Mouse (Mus musculus): ENCODE data around the gene Alyref2.
A peak's percentile ranks its signal among the peaks of the same experiment; 100 is the strongest.

Gene Alyref2

DNA sequence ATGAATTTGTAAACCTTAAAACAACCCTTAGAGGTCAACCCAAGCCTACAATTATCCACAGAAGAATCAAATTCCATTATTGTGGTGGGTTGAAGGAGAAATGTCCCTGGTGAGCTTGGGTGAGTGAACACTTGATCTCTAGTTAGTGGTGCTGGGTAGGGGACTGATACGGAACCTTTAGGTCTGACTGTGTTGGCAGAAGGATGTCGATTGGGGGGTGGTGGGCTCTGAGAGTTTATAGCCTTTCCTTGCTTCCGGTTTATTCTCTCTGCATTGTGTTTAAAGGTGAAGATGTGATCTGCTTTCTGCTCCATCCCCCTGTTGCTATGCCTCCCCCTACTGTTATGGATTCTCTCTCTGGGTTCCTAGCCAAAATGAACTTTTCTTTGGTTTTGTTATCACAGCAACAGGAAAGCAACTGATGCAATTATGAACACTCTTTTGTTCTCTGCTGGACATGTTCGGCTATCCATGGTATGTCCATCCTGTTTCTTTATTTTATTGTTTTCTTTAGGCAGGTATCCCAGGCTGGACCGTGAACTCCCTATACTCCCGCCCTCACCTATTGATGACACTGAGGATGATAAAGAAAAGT lies 2.2 kb upstream of the Alyref2 start:
- DNase-seq (ENCODE audit: low spot score) = no peak

DNA sequence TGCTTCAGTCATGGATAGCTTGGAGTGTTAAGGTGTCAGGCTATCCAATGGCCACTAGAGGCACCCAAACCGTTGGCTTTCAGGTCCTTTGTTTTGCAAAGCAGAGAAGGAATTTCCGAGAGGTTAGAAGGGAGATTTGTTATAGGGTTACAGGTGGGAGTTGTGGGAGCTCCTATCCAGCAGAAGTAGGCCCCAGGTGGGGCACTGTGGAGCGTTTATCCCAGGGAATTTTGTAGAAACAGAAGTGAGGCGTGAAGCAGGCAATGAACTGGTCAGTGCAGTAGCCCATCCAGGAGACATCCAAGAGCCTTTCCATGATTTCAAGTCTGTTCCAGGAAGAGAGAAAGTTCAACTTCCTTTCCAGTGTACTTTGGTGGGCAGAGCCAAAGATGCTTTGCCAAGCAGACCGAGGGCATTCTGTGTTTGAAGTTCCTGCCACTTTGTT lies 1.6 kb upstream of the Alyref2 start:
- peak; percentile 80 for DNase-seq (ENCODE audit: low spot score)

DNA sequence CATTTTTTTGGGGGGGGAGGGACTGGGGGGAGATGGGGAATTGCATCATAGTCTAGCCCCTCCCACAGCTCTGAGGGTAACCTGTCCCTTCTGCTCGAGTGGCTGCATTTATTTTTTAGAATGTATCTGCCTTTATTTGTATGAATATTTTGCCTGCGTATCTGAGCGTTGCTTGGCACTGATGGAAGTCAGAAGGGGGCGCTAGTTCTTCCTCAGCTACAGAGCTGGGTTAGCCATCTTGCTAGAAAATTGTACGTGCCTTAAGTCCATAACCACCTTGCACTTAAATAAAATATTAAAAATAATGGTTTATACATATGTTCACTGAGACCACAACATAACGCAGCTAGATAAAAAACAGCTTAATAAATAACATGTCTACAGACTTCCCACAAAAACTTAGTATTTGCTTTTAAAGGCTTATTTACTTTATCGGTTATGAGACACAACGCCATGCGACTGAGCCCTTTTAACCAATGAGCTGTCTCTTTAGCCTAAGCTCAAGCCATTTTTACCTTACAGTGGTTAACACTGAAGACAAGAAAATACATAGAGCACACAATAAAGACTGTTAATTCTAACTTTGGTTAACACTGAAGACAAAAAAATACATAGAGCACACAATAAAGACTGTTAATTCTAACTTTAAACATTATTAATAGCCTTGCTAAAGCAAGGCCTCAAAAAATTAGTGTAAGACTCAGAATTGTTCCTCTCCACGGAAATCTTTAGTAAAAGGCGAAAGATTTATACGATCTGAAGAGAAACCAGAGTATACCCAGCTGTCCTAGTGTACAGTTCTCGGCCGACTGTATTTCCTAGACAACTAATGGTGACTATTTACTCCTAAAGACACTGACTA lies 659 bp upstream of the Alyref2 start:
- peak; percentile 90 for DNase-seq (ENCODE audit: low spot score)

DNA sequence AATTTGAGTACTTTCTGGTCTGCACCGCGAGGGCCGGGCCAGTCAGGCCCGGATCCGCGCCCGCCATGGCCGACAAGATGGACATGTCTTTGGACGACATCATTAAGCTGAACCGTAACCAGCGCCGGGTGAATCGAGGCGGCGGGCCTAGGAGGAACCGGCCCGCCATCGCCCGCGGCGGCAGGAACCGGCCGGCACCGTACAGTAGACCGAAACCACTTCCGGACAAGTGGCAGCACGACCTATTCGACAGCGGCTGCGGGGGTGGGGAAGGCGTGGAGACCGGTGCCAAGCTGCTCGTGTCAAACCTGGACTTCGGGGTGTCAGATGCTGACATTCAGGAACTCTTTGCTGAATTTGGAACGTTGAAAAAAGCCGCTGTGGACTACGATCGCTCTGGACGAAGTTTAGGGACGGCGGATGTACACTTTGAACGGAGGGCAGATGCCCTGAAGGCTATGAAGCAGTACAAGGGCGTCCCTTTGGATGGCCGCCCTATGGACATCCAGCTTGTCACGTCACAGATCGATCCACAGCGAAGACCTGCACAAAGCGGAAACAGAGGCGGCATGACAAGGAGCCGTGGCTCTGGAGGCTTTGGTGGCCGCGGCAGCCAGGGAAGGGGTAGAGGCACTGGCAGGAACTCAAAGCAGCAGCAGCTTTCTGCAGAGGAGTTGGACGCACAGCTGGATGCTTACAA lies 464 bp downstream of the Alyref2 start:
- peak; percentile 82 for DNase-seq (ENCODE audit: low spot score)

DNA sequence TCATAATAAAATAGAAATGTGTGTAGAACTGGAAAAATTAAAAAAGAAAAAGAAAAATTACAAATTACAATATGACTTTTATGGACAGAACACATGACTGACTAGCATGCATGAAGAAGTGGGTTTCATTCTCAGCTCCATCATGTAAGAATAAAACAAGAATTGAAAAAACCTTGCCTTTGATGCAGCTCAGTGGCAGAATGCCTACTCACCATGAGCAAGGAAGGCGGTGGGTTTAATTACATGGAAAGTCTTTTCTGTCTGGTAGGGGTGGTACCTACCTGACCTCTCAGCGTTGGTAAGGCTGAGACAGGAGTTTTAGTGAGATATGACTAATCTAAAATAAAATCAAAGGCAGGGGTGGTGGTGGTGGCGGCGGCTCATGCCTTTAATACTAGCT lies 1.3 kb downstream of the Alyref2 start:
- peak; percentile 9 for DNase-seq (ENCODE audit: low spot score)

DNA sequence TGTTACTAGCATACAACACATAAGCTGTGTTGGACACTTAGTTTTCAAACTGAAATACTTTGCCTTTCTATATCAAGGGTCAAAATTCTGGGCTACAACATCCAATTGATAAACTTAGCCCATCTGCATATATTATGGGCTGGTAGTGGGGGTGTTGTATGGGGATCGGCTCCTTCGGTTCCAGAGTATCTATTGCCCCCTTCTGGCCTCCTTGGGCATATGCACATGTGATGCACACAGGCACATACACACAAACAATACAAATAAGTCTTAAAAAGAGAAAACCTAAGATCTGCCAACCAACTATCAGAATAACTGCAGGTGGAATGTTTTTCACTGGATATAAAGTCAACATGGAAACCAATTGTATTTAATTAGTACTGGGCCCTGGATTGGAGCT lies 10.0 kb downstream of the Alyref2 start:
- DNase-seq (ENCODE audit: low spot score) = no peak

DNA sequence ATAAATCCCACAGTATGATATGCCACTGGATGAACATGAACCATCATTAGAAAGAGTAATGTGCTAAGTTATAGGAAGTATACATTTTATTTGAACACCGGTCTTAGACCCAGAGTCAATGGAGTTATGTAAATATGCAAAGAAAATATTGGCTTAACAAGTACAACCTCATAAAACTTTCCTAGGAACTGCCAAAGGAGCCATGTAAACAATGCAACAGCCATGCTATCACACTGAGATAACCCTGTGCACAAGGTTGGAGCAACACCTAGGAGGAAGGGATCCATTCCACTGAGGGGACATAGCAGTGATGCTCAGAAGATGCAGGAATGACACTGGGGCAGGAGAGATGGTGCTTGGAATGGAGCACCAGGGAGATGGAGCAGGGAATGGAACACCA lies 10.5 kb downstream of the Alyref2 start:
- no peak for DNase-seq (ENCODE audit: low spot score)

DNA sequence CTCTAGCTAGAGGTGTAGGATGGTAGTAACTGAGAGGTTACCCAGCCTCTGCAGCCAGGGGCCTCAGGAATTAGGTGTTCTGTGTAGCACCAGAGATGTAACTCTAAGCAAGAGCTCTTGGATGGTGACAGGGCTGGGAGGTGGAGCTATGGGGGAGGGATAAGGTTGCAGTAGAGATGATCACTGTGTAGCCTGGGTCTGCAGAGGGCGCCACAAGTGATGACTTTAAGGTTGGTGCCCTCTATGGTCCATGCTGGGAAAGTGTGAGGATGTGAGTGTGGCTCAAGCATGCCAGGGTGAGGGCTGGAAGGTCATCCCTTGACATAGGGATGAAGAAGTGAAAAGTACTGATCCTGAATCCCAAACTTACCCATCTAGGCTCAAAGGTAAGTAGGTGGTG lies 11.8 kb downstream of the Alyref2 start:
- no peak for DNase-seq (ENCODE audit: low spot score)

DNA sequence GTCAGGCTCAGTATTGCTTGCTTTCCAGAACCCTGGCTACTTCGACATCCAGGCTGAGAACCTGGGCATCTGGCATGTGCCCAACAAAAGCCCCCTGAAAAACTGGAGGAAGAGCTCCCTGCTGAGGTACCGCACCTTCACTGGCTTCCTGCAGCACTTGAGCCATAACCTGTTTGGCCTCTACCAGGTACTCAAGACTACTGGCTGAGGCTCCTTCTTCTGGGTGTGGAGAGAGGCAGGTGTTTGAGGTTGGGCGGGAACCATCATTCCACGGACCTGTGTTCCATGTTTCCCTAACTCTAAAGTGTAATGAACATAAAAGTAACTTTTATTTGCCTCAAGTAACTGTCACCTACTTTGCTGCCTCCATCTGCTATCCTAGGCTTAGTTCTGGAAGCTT lies 12.3 kb downstream of the Alyref2 start:
- DNase-seq (ENCODE audit: low spot score) = no peak

DNA sequence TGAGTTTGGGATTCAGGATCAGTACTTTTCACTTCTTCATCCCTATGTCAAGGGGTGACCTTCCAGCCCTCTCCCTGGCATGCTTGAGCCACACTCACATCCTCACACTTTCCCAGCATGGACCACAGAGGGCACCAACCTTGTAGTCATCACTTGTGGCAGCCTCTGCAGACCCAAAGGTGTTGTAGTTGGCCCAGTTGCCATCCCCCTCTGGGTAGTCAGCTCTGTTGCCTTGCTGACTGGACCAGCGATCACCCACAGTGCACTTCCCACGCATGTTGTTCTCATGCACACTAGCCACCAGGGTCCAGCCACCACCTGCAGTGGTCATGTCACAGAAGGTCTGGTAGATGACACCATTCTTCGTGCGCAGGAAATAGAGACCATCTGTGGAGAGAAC lies 28.1 kb downstream of the Alyref2 start:
- DNase-seq (ENCODE audit: low spot score) = no peak

DNA sequence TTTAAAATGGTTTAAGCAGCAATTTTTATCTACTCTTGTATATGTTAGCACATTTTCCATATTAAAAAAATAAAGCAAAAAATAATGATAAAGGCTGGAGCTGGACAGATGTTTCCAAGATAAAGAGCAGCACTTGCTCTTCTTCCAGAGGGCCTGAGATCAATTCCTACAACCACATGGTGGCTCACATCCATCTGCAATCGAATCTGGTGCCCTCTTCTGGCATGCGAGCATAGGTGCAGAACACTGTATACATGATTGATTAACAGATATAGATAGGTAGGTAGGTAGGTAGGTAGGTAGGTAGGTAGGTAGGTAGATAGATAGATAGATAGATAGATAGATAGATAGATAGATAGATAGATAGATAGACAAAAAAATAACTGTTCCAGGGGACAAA lies 29.6 kb downstream of the Alyref2 start:
- DNase-seq (ENCODE audit: low spot score) = no peak

DNA sequence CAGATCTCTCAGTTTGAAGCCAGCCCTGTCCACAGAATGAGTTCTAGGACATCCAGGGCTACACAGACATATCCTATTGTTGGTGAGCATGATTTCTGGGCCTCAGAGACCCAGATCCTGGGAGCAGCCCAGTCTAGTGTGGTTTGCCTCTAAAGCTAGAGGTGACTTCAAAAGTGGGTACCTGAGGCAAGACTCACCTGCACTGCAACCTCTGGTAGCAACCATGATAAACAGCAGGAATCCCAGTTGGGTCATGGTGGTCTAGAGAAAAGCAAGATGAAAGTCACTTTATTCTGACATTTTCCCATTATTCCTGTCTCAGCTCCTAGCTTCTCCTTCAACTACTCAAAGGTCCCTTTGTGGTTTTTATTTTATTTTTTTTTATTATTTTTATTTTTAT lies 31.3 kb downstream of the Alyref2 start:
- no peak for DNase-seq (ENCODE audit: low spot score)

DNA sequence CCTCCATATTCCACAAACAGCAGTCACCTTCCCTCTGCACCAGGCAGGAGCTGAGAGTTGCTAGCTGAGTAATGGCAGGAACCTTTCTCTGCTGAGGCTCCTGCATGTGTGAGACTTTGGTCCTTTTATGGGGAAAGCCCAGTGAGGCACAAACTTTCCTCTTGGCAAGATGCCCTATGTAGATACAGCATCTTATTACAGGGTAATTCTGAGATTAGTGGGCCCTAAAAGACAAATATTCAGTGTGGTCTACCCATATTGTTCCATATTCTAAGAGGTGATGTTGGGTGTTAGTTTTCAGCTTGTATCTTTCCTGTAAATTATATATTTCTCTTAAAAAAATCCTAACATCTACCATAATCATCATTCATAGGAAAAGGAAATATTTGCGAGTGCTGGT lies 31.9 kb downstream of the Alyref2 start, which contains the start of gene Itln1:
Itln1 (minus strand) TSS at position 101 of the 400 bp plus-strand sequence.
- no peak for DNase-seq (ENCODE audit: low spot score)

DNA sequence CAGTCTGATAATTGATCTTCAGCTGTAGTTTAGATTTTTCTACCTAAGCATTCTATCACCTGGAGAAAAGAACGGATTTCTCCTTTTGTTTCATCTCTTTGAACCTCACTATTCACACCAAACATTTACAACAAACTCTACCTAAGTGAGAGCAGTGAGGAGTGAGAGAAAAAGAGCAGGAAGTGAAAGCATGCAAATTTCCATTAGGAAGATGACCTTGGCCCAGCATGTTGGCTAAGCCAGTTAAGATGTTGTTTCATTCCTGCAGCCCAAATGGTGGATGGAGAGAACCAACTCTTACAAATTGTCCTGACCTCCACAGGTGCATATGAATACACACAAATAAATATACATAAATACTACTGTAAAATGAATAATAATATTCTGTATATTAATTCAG lies 37.4 kb downstream of the Alyref2 start:
- DNase-seq (ENCODE audit: low spot score) = no peak

DNA sequence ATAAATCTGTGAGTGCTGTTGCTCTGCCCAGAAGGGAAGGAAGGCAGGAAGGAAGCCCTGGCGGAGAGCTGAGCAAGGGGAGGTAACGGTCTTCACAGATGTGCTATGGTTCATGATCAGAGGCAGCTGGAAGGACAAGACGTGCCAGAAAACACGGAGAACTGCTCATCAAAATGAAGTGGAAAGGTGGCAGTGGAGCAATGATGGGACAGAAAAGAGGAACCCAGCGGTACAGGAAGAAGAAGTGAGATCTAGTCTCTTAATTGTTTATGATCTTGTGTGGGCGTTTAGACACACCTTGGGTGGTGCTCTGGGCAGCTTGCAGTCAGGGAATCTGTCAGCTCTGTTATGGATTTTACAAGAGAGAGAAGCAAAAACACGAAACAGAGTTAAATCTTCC lies 48.0 kb downstream of the Alyref2 start:
- no peak for DNase-seq (ENCODE audit: low spot score)

DNA sequence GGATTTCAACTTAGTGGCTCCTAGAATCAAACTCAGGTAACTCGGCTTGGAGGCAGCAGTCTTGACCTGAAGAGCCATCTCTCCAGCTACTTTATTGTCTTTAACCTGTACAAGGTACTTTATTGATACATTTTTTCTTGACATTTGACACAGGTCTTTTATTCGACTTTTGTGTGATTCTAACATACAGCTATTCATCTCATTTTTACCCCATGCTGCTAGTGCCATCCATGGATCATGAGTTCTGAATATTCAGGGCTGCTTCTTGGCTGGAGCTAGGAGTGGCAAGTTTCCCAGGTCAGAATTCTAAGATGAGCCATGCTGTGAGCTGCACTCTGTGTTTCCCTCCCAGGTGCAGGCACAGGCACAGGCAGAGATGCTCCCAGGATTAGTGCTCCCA lies 49.0 kb downstream of the Alyref2 start:
- DNase-seq (ENCODE audit: low spot score) = no peak

DNA sequence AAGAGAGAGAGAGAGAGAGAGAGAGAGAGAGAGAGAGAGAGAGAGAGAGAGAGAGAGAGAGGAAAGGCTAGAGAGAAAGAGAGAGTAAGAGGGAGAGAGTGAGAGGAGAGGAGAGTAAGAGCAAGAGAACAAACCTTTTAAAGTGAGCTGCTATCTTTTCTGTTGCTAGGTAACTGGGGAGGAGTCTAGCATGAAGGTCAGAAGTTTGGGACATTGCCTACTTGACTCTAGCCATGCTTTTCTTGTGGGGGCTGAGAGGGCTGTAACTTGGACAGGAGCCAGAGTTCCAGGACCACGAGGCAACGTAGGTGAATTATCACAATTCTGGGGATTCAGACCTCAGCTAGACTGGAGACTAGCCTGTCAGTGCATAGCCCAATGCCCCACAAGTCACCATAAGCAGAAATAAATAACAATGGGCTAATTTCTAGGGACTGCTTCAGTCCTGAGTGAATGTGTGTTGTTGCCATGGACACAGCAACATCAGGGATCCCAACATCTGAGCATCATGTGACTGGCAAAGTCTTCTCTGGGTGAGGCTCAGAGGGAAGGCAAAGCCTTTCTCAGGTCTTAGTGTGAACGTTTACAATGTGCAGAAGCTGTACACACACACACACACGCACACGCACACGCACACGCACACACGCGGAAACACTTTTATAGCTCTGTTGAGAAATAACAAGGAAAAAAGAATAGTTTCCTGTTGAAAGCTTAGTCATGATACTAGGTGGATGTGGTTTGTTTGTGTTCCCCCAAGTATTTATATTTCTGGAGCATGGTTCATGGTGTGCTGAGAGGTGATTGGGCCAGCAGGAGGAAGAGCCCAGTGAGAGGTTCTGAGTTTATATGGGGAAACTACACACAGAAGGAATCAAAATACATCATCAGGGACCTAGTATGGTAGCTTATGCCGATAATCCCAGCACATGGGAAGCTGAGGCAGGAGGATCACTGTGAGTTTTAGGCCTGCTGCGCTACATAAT lies 50.4 kb downstream of the Alyref2 start:
- no peak for DNase-seq (ENCODE audit: low spot score)
